8 mouse cellular contexts compared by ENCODE assay signal in genomic region chr11:48833731-48834639, GRCm38 (mm10). TPM values are rescaled to one million over a fixed set of nuclear protein-coding genes. Genes with fewer than 3 reads are reported as not detected.
DNase-seq lines count a peak whose midpoint lies in the region; ATAC-seq lines count a peak whose summit lies in the region.

No protein-coding gene starts in this region.

- no peaks in the 10 kb centered on the region for H3K36me3 ChIP-seq in hindbrain, embryonic 12.5 days

- under 1% methylated on average over 30 of the region's 30 CpGs for WGBS in hindbrain, embryonic 12.5 days

- DNase-seq in Muller cell, postnatal 12 days (ENCODE audit: inconsistent ontology term), result peak; percentile 94
- DNase-seq in cerebellum, postnatal 10 days, result peak; percentile 94 to 96
- peak; percentile 74 to 84 for DNase-seq in frontal cortex, postnatal 10 days (ENCODE audit: low spot score in 2 of 2)
- peak; percentile 92 to 95 for DNase-seq in layer of hippocampus, postnatal 14 days (ENCODE audit: low spot score in 2 of 2)
- peak; percentile 95 for DNase-seq in lung, postnatal 14 days
- peak; percentile 88 for DNase-seq in ovary, postnatal 36 days (ENCODE audit: low spot score)
- DNase-seq in thymus, postnatal 36 days, result peak; percentile 93 to 96

- H3K9ac ChIP-seq in hindbrain, embryonic 12.5 days, result peak overlapping the region; percentile 51

- peak overlapping the region; percentile 45 for H3K4me3 ChIP-seq in hindbrain, embryonic 12.5 days

- H3K4me2 ChIP-seq in hindbrain, embryonic 12.5 days (replicated peaks), result peak overlapping the region; percentile 55

- 0 out of 2 replicates have a peak overlapping the region, but pooled peaks have one; percentile 41 for H3K27ac ChIP-seq in hindbrain, embryonic 12.5 days

- peak; percentile 82 for ATAC-seq in hindbrain, embryonic 12.5 days (ENCODE audit: low FRiP score)

- H3K4me1 ChIP-seq in hindbrain, embryonic 12.5 days, result peaks cover 13% of the 10 kb centered on the region

- no peaks in the 10 kb centered on the region for H3K9me3 ChIP-seq in hindbrain, embryonic 12.5 days (replicated peaks)

- peaks cover 21% of the 10 kb centered on the region for H3K27me3 ChIP-seq in hindbrain, embryonic 12.5 days

RNA-seq across cellular contexts. Expression of gene Gm12184, which starts 7.5 kb away (rescaled TPM):
- polyA plus RNA-seq in hindbrain, embryonic 12.5 days (2016; fragmentation: Nextera tagmentation; extraction: Ambion mirVana), result 7.2 and 10.0 TPM in 2 replicates
- 1 to 10 TPM; 1.4 to 1.9 TPM for total RNA-seq in layer of hippocampus, postnatal 14 days (2021)

RNA-seq across cellular contexts. Expression of gene Trim7, which starts 8.0 kb away (rescaled TPM):
- polyA plus RNA-seq in hindbrain, embryonic 12.5 days (2016; fragmentation: Nextera tagmentation; extraction: Ambion mirVana), result 0.70 and 1.6 TPM in 2 replicates
- 1 to 10 TPM; 2.4 to 3.3 TPM for total RNA-seq in layer of hippocampus, postnatal 14 days (2021)

RNA-seq across cellular contexts. Expression of gene Trim41, which starts 16.8 kb away (rescaled TPM):
- polyA plus RNA-seq in hindbrain, embryonic 12.5 days (2016; fragmentation: Nextera tagmentation; extraction: Ambion mirVana), result 6.4 and 7.1 TPM in 2 replicates
- 10 to 100 TPM; 47.1 to 48.6 TPM for total RNA-seq in layer of hippocampus, postnatal 14 days (2021)

RNA-seq across cellular contexts. Expression of gene Rack1, which starts 33.9 kb away (rescaled TPM):
- polyA plus RNA-seq in hindbrain, embryonic 12.5 days (2016; fragmentation: Nextera tagmentation; extraction: Ambion mirVana), result 442 and 512 TPM in 2 replicates
- 100 to 1,000 TPM; 285 to 287 TPM for total RNA-seq in layer of hippocampus, postnatal 14 days (2021)

RNA-seq across cellular contexts. Expression of gene Irgm1, which starts 37.5 kb away (rescaled TPM):
- 3.0 and 3.9 TPM in 2 replicates for polyA plus RNA-seq in hindbrain, embryonic 12.5 days (2016; fragmentation: Nextera tagmentation; extraction: Ambion mirVana)
- 1 to 10 TPM; 4.2 to 5.2 TPM for total RNA-seq in layer of hippocampus, postnatal 14 days (2021)

Comparison
In these comparisons a context has a peak if more than half of its experiments do, and no peak if none do; other contexts are left out.
1. Peak in every context shown above with its lines: DNase-seq, ATAC-seq, H3K4me3 ChIP-seq and H3K27ac ChIP-seq.